Mouse (Mus musculus): ENCODE measurements around the gene Msi2. TPM values are rescaled to one million over a fixed set of nuclear protein-coding genes. Genes with fewer than 3 reads are reported as not detected.

Msi2 gene
- total RNA-seq, 2 experiments from 2014 or later, result 75.8 to 90.1 TPM

DNA sequence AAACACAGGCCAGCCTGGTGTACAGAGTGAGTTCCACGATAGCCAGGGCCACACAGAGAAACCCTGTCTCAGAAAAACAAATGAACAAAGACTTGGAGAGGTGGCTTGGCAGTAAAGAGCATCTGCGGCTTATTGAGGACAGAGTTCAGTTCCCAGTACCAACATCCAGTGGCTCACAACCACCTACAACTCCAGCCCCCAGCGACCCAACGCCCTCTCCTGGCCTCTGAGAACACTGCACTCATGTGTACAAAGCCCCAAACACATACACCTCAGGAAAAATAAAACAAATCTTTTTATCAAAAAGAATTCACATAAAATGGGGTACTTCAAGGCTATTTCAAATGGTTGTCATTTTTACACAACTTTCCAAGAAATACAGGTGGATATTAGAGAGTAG lies 78.5 kb downstream of the Msi2 start:
- DNase-seq, result no peak
- intact Hi-C loops (cut with DNase I), result no loop called here

DNA sequence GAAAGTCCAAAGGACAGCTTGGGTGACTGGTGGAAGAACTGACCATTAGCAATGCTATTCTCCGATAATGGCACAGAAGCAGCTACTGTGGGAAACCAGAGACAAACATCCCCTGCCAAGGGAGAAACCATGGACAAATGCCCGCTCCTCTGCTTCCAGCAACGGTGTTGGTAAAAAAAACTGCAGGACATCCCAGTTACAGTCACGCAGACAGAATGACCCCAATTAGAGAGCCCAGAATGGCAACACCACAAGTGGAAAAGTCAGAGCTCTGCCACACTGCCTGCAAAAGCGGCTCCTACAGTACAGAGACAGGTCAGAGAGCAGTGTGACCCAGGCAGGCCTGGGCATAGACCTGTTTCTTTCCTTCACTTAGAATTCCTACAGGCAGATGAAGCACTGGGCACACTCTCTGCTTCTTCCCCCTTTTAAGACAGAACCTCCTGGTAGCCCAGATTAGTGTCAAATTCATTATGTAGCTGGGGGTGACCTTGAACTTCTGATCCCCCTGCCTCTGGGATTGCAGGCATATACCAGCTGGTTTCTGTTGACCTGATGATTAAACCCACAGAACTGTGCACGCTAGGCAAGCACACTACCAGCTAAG lies 79.3 kb downstream of the Msi2 start:
- intact Hi-C loops (cut with DNase I), result no loop called here
- no peak for DNase-seq

DNA sequence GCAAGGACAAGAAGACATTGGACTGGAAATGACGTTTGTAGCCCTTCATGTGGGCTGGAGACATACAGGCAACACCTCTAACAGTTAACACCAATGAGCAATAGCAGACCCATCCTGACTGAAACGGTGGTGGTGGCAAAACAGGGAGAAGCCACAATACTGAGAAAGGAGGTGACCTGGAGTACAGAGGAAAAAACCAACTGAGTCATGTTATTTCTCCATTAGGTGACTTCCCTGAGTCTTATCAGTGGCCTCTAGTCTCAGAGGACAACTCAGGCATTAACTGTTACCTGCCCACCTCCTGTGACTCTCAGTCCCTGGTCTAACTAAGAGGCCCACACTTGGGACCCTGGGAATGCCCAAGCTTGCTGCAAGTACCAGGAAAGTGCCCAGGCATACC lies 80.1 kb downstream of the Msi2 start:
- DNase-seq, result no peak
- intact Hi-C loops (cut with DNase I), result no loop called here

DNA sequence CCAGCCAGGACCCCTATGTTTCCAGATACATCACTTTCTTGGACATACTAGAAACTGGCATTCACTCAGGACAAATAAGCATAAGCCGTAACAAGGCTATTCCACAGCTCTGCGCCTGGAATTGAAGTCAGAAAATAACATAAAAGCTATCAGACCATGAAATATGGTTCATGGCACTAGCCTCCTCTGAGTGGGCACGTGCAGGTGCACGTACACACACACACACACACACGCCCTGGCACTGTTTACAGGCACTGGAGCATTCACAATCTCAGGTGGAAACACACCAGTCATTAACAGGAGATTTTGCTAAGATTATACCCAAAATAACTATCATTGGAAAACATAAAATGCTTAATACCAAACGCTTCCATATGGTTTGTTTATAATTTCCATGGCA lies 81.4 kb downstream of the Msi2 start:
- intact Hi-C loops (cut with DNase I), result no loop called here
- no peak for DNase-seq

DNA sequence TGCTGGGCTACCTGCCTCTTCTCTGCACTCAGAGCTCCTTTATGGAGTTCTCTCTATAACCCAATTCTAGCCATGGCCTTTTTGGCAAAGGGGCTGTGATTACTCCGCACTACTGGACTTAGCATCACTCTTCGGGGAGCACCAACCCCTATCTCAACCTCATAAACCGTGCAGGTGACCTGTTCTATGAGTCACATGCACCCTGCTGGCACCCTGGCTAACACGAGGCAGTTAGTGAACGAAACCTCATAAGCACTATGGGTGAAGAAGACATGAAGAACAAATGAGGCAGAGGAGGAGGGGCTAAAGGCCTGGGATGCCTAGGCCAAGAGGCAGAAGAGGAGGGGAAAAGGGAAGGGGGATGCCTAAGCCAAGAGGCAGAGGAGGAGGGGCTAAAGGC lies 82.0 kb downstream of the Msi2 start:
- no peak for DNase-seq
- intact Hi-C loops (cut with DNase I), result no loop called here

DNA sequence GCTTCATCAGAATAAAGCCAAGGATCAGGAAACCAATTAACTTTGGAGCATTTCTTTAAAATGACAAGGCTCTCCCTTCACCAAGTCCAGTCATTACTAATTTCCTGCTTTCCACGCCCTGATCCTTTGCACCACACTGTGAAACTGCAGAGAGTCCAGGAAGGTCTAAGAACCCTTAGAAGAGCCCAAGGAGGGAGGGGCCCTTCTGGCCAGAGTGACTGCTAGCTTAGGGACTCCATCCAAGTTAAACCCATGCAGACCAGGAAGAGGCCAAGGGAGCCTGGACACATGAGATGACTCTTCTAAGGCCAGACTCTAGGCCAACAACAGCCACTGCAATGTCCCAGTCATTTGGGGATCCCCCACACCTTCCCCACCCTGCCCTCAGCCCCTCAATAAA lies 83.7 kb downstream of the Msi2 start:
- intact Hi-C loops (cut with DNase I), result no loop called here
- no peak for DNase-seq

DNA sequence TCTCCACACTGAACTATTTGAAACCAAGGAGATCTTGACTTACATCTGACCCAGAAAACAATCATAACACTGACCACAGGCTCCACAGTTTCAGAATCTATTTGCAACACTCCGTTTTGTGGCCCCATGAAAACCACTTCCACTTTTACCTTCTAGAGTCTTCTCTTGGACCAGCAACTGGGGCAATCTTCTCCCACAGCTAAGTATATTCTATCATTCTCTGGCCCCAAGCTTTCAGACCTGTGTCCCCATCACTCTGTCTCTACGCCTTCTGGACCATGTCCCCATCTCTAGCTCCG lies 86.4 kb downstream of the Msi2 start:
- no peak for DNase-seq
- intact Hi-C loops (cut with DNase I), result no loop called here

DNA sequence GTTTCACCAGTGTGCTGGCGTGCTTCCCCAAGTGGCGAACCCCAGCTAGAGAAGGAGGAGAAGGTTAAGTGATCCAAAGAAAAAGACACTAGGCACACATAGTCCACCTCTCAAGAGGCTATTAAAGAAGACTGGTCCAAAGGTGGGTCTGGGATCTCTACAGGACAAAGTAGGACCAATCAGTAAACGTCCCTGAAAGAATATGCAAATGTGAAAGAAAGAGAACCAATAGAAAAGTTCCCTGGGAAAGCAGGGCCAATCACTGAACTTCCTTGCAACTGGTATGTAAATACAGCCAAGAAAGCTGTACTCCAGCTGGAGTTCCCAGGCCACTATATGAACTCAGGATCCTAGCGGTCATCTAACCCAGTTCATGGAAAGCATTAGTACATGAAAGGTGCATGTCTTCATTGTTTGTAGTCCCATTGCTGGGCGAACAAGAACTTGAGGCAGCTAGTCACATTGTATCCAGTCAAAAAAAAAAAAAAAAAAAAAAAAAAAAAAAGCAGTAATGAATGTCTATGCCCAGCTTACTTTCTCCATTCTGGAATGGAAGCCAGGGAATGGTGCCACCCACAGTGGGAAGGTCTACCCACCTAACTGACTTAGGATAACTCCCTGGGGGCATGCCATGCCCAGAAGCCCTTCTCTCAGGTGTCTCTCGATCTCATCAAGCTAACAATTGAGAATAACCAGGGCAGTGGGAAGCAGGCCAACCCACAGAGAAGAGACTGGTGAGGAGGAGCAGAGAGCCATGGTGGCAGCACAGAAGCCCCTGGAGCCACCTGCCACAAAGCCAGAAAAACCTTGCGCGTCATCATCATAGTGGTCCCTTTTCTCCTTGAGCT lies 87.0 kb downstream of the Msi2 start:
- DNase-seq, result no peak
- intact Hi-C loops (cut with DNase I), result no loop called here

DNA sequence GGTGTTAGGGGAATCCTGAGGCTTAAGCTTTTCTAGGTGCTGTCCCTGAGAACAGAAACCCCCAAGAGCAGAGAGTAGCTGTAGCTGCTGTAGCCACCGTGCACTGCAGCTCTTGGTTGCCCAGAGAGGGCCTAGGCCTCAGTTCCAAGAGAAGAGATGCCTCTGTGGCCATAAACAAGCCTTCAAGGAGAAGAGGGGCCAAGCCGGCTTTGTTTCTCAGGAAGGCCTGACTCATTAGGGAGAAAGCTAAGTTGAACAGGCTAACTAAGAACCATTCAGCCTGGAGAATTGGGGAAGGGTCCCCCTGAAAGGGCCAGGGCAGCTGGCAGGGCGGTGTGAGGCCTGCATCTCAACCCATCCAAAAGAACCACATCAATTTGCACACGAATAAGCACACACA lies 88.7 kb downstream of the Msi2 start:
- no peak for DNase-seq
- intact Hi-C loops (cut with DNase I), result no loop called here

DNA sequence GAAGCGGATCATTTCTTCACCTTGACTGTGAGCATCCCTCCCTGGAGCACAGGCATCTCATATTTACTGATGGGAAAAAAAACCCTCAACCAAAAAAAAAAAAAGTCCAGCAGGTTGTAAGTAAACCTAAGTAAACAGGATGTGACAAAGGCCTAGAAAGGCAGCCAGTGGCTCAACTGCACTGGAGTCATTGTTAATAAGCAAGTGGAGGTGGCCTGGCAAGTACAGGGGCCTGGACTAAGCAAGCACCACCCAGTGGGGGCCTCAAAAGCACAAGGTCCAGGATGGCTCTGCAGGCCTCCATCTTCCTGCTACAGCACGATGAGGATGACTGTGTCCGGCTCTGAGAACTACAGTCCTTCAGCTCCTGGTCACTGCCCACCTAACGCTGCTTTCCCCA lies 89.1 kb downstream of the Msi2 start:
- intact Hi-C loops (cut with DNase I), result no loop called here
- DNase-seq, result no peak

DNA sequence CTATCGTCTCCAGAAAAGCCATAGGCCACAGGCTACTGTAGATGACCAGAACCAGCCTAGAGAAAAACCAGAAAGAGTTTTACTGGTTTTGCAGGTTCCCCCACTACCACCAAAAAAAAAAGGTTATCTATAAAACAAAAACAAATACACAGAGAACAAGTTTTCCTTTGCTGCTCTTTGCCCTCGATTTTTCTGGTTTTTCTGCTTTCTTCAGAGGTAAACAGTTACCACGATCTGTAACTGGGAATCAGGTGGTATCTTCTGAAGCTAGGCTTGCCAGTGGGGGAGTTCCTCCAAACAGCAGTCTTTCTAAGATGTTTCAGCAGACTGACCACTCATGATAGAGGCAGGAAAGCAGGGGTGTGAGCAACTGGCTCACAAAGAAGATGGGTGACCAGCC lies 89.6 kb downstream of the Msi2 start:
- intact Hi-C loops (cut with DNase I), result no loop called here

DNA sequence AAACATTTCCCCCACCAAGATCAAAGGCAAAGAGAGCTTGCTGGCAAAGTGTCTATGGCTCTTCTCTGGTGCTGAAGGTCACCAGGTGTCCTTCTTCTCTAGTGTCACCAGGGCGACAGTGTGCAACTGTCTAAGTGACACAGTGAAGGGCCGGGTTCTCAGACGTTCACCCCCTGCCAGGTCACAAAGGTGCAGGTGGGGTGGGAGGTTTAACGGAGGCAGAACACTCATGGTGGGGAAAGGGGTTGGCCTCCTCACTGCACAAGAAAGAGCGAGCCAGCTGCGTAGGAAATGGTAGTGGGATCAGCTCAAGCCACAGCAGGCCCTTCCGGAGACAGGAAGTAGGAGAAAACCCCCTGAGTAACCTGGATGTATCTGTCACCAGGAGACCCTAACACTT lies 91.0 kb downstream of the Msi2 start:
- intact Hi-C loops (cut with DNase I), result no loop called here
- DNase-seq, result no peak

More for the DNA sequence above, 89.6 kb downstream of the Msi2 start:
- DNase-seq, result no peak

DNA sequence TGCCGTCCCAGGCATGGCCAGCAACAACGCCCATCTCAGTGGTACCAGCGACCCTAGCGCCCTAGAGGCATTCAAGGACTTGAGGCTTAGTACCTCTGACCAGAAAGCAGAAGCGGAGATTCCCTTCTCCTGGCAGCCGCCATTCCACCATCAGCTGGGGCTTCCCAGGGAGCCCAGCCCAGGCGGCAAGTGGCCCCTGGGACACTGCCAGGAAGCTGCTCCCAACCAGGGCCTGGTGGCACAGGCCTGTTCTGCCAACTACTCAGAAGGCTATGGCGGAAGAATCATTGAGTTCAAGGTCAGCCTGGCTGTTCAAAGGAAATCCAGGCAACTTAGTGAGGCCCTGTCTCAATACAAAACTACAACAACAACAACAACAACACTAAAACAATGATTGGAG lies 91.7 kb downstream of the Msi2 start:
- intact Hi-C loops (cut with DNase I), result no loop called here
- no peak for DNase-seq

DNA sequence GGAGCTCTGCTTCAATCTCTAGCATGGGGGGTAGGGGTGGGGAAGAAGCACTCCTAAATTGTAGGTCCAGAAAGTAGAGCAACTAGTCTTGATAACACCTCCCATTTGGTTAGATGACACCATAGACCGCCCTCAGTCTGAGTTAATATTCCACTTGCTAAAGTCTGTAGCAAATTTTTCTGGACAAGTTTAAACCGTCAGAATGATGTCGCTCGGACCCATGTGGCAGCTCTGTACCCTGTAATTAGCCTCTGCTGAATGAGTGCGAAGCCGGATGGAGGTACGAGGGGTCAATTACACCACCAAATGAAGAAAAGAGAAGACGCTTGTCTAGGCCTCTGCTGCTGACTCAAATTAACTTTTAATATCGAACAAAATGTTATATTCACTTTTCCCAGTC lies 92.3 kb downstream of the Msi2 start:
- no peak for DNase-seq
- intact Hi-C loops (cut with DNase I), result no loop called here

DNA sequence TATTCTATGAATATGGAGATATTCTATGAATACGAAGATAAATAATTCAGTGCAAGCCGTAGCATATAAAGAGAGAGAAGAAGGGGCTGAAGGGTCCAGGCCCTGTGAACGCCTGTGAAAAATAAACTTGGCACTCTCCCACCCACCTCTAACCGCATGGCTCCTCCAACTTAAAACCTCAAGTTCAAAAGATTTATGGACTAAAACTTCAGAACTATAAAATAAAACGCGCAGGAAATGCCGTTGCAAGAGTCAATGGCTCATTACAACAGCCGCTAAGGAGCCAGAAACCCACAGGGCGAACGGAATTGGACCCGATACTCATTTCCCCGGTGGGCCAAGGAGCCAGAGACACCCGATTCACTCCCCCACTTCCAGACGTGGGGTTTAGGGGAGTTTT lies 93.2 kb downstream of the Msi2 start:
- DNase-seq, result no peak
- intact Hi-C loops (cut with DNase I), result no loop called here

DNA sequence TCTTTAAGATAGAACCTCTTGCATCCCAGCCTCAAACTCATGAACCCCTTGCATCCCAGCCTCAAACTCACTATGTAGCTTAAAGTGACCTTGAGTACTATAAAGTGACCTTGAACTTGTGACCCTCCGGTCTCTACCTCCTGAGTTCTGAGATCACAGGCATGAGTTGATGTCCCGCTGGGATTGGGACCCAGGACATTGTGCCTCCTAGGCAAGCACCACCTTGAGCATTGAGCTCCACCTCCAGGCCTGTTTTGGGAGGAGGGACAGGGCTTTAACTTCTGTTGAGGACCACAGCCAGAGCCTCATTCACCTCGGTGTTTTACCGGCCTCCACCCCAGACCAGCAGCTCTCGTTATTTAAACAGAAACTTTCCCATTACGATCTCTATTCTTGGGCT lies 93.7 kb downstream of the Msi2 start:
- no peak for DNase-seq
- intact Hi-C loops (cut with DNase I), result no loop called here

DNA sequence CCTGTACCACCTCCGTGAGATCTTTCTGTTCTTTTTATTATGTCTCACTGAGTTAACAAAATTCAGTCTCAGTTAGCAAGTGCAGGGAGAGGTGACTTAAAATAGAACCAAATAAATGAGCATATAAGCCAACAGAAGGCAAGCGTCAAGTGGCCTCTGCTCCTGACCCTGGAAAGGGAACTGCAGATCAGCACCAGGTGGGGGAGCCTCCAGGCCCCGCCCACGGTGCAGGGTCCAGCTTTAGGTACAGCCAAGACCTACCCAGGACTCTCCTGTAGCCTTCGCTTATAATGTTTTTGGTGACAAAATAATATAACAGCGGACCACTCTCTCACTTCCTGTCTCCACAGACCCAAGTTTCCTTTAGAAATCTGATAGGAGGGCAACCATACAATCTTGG lies 94.6 kb downstream of the Msi2 start:
- intact Hi-C loops (cut with DNase I), result no loop called here
- no peak for DNase-seq

DNA sequence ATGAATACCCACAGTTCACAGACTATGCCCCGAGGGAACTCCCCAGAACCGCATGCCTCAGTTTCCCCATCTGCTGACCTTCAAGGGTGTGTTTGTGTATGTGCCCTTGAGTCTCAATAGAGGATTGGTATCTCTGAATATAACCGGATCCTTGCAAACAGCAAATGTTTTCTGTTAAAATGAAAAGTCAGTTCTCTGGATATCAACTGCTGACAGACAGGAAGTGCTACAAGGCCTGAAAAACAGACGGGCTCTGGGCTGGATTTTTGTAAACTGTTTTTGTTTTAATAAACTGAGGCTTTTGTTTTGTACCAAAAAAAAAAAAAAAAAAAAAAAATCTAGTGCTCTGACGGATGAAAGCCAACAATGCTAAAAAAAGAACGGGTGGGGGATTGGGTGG lies 95.8 kb downstream of the Msi2 start:
- intact Hi-C loops (cut with DNase I), result no loop called here
- no peak for DNase-seq

DNA sequence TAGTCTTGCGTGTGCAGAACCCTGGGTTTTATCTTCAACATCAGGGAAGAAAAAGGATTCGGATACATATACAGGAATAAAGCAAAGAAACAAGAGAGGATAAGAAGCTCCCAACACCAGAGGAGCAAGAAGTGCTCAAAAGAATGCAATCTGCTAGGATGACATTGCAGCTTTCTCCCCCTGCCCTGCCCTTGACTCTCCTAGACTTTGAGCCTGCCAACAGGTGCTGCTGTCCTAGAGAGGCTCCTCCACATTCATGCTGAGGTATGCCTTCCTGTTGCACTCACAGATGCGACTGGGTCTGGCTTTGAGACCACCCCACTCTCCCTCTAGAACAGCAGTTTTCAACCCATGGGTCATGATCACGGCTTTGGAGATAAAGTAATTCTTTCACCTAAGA lies 96.5 kb downstream of the Msi2 start:
- intact Hi-C loops (cut with DNase I), result no loop called here
- DNase-seq, result no peak

DNA sequence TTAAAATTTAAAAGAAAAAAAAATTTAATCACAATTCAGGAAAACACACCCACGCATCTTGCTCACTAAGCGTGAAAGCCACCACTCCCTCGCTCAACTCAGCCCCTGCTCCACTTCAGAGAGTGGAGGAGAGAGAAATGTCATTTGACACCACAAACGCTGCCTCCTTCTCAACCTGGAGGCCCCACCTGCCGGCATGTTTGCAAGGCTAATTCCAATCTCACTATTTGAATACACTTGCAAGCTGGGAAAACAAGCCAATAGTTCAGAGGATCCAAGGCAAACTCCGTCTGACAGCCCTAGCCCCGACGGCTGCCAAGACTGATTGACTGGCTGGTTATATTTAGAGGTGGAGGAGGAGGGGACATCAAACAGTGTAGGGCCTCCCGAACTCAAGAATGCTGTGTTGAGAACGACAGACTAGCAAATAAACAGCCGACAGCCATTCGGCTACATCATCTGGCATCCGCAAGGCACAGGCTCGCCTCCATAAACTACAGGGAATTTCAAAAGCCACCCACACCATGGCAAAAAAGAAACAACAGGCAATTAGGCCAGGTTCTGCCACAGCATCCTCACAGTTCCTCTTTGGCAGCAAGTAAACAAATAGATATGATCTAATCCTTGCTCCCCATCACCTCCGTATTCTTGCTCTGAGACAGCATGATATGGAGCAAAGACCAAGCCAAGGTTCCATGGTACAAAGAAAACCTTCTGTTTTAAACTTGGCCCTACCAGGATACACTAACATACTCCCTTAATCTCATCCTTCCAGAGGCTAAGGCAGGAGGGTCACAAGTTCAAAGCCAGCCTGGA lies 97.9 kb downstream of the Msi2 start:
- intact Hi-C loops (cut with DNase I), result no loop called here
- no peak for DNase-seq

DNA sequence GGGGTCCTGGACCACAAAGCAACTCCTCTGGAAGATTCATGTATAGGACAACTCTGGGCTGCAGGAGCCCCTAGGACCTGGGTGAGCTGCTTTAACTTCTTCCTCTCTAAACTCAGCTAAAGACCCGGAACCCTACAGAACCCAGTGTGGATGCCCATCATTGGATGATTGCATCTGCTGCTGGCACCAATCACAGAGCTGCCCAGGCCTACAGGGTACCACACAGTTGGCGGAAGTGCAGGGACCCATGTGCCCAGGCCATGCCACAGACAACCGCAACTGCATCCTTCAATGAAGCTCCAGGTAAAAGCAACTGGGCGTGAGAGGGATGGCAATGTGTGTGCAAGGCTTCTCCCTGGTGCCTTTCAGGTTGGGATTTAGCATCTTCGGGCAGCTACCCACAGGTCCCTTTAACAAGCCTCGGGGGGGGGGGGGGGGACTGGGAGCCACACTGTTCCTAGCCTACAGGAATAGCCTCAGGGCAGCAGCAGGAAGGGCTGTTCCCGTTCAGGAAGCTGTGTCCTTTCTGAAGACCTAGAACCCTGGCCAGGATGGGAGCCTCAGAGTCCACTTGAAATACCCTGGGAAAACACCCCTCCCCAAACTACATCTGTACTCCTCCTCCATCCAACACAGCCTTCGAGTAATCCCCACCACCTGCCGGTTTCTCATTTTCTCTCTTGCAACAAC lies 98.7 kb downstream of the Msi2 start:
- no peak for DNase-seq
- intact Hi-C loops (cut with DNase I), result no loop called here

Measured in left cerebral cortex, postnatal 4 days (tissue).